Mouse (Mus musculus) forebrain, embryonic 16.5 days (tissue): ENCODE results near the gene Ranbp1. TPM values are rescaled to one million over a fixed set of nuclear protein-coding genes. Genes with fewer than 3 reads are reported as not detected.

Source experiments
- ATAC-seq: fragments of 200-750 bp; cut with Nextera tagmentation; 2 replicates; pipeline ENCODE4 v1.8.0; 2017; ENCODE audit warnings: mild to moderate bottlenecking, moderate library complexity
- H3K27ac ChIP-seq: fragments of 300-500 bp; sonication (generic); 2 replicates; pipeline ENCODE4 v1.5.1; 2014; ENCODE audit warnings: low read length, control low read depth
- H3K27me3 ChIP-seq: fragments of 300-500 bp; sonication (generic); replicated peaks from 2 replicates; pipeline ENCODE4 v1.6.1; 2014; ENCODE audit warnings: low read length; ENCODE audit not compliant: control insufficient read depth, insufficient read depth
- H3K36me3 ChIP-seq: fragments of 300-500 bp; sonication (generic); 2 replicates; pipeline ENCODE4 v1.6.1; 2014; ENCODE audit not compliant: control insufficient read depth, insufficient read depth
- H3K4me1 ChIP-seq: fragments of 300-500 bp; sonication (generic); replicated peaks from 2 replicates; pipeline ENCODE4 v1.6.1; 2014; ENCODE audit warnings: low read length; ENCODE audit not compliant: control insufficient read depth, insufficient read depth
- H3K4me2 ChIP-seq: fragments of 300-500 bp; sonication (generic); 2 replicates; pipeline ENCODE4 v1.6.1; 2014; ENCODE audit warnings: mild to moderate bottlenecking, low read length, control low read depth
- H3K4me3 ChIP-seq: fragments of 300-500 bp; sonication (generic); replicated peaks from 2 replicates; pipeline ENCODE4 v1.5.1; 2014; ENCODE audit warnings: mild to moderate bottlenecking, low read length, control low read depth
- H3K9ac ChIP-seq: fragments of 300-500 bp; sonication (generic); replicated peaks from 2 replicates; pipeline ENCODE4 v1.6.1; 2014; ENCODE audit warnings: low read depth, low read length, control low read depth
- H3K9me3 ChIP-seq: fragments of 300-500 bp; sonication (generic); 2 replicates; pipeline ENCODE4 v1.6.1; 2016; ENCODE audit warnings: low read length; ENCODE audit not compliant: control insufficient read depth
- WGBS: fragments of 180-500 bp; shearing (Covaris S2); extraction: QIAGEN DNeasy Blood & Tissue Kit; methylation state at CpG from one replicate; pipeline ENCODE4 v1.1.7; 2014; 5-methylcytosine and 5-hydroxymethylcytosine counted together
- polyA plus RNA-seq: library from polyadenylated mRNA; unstranded; fragments of >200 nt; fragmentation: Nextera tagmentation; extraction: Ambion mirVana; gene quantifications from 2 replicates; pipeline ENCODE4 v1.2.1, GENCODE M21; 2015

Ranbp1 gene
- polyA plus RNA-seq, 1 experiment from 2014 or later: 370 TPM

DNA sequence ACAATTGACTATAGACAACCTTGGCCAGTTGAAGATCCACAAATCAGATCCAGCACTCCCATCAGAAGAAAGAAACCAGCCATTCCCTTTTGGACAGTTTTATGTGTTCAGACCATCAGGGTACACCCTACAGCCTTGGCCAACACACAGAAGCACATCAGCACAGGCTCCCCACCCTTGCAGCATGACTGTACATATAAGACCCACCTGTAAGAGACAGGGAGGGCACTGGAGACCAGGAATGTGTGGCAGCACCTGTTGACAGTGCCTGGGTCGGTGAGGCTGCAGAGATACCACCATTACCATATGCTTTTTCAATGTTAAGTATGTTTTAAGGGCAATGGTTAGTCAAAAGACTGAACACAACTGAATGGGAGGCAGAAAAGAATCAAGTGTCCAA, 5.3 kb upstream of the Ranbp1 start:
- WGBS: 85% methylated on average over 1 of the region's 1 CpGs

DNA sequence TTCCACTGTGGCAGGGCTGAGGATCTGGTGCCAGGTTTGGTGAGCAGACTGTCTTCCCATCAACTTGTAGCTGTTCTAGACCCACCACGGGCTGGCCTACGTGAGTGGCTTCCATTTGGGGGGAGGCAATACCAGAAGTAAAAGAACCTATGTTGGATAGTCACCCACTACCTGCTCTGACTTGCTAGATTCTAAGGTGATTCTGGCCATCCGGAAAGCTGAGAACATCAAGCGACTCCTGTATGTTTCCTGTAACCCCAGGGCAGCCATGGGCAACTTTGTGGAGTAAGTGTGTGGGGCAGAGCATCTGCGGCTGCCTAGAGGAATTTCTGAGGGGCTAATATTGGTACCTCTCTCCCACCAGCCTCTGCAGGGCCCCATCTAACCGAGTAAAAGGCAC, 4.2 kb upstream of the Ranbp1 start:
- Histone ChIP-seq H3K4me3 (no peak overlapping the region), H3K36me3 (peaks cover 40% of the 10 kb centered on the region), H3K27ac (no peak overlapping the region), H3K4me2 (no peak overlapping the region), H3K4me1 (peaks cover 19% of the 10 kb centered on the region), H3K27me3 (no peaks in the 10 kb centered on the region), H3K9ac (no peak overlapping the region), H3K9me3 (no peaks in the 10 kb centered on the region)
- 90% methylated on average over 6 of the region's 6 CpGs for WGBS
- ATAC-seq: no peak

More for the DNA sequence above, 5.3 kb upstream of the Ranbp1 start:
- no peak overlapping the region for H3K27ac ChIP-seq
- no peak overlapping the region for H3K4me2 ChIP-seq
- H3K4me3 ChIP-seq: no peak overlapping the region
- peaks cover 49% of the 10 kb centered on the region for H3K36me3 ChIP-seq
- peaks cover 19% of the 10 kb centered on the region for H3K4me1 ChIP-seq
- no peaks in the 10 kb centered on the region for H3K9me3 ChIP-seq
- no peak for ATAC-seq
- H3K27me3 ChIP-seq: no peaks in the 10 kb centered on the region
- no peak overlapping the region for H3K9ac ChIP-seq

DNA sequence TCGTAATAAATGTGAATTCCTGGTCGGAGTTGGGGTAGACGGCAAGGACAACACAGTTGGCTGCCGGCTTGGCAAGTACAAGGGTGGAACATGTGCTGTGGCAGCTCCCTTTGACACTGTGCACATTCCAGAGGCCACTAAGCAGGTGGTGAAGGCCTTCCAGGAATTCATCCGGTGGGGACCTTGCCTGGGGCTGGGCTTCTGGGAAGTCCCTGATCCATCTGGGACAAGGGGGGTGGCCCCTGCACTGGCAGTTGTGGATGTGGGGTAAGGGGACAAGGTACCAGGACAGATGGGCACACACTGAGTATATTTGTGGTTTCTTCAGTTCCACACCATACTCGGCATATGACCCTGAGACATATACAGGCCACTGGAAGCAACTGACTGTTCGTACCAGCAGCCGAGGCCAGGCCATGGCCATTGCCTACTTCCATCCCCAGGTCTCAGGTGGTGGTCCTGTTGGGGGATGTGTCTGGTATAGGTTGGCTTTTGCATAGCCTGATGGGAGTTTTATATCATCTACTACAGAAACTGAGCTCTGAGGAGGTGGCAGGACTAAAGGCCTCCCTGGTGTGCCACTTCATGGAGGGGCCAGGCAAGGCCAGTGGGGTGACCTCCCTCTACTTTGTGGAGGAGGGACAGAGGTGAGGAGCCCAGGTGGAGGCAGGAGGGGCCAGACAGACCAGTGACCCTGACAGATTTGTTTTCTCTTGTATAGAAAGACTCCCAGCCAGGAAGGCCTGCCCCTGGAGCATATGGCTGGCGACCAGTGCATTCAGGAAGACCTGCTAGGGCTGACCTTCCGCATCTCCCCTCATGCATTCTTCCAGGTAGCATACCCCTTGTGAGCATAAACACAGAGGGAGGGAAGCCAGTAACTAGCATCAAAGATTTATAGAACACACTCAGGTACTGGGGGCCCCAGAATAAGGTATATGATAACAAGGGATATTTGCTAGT, 2.6 kb upstream of the Ranbp1 start:
- H3K4me3 ChIP-seq: no peak overlapping the region

DNA sequence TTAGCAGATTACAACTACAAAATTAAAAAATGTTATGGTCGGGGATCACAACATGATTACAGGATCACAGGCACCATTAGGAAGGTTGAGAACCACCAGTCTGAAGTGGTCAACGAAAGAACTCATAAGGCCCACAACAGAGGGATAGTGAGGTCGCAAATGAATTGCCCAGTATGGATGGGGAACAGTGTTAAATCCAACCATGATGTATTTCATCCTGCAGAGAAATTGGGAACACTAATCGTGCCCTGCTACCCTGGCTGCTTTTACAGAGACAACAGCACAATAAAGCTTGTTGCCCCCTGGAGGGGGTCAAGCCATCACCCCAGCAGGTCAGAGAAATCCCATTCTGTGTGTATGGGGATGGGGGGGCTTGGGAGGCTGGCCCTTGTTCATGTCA, 1.7 kb upstream of the Ranbp1 start:
- Histone ChIP-seq H3K36me3 (peaks cover 33% of the 10 kb centered on the region), H3K27me3 (no peaks in the 10 kb centered on the region), H3K27ac (no peak overlapping the region), H3K9me3 (no peaks in the 10 kb centered on the region), H3K9ac (peak overlapping the region; percentile 0; the same call in 1 of the 2 replicates), H3K4me3 (peak overlapping the region; percentile 88), H3K4me1 (peaks cover 31% of the 10 kb centered on the region), H3K4me2 (peak overlapping the region; percentile 98)
- ATAC-seq: no peak
- WGBS: 64% methylated on average over 4 of the region's 4 CpGs

More for the DNA sequence above, 2.6 kb upstream of the Ranbp1 start:
- no peaks in the 10 kb centered on the region for H3K27me3 ChIP-seq
- no peaks in the 10 kb centered on the region for H3K9me3 ChIP-seq
- H3K4me2 ChIP-seq: peak overlapping the region; percentile 98; the same call in 1 of the 2 replicates
- peaks cover 30% of the 10 kb centered on the region for H3K36me3 ChIP-seq
- ATAC-seq: no peak
- H3K27ac ChIP-seq: no peak overlapping the region
- WGBS: 69% methylated on average over 10 of the region's 10 CpGs
- peaks cover 31% of the 10 kb centered on the region for H3K4me1 ChIP-seq
- H3K9ac ChIP-seq: 0 out of 2 replicates have a peak overlapping the region, but pooled peaks have one; percentile 6

DNA sequence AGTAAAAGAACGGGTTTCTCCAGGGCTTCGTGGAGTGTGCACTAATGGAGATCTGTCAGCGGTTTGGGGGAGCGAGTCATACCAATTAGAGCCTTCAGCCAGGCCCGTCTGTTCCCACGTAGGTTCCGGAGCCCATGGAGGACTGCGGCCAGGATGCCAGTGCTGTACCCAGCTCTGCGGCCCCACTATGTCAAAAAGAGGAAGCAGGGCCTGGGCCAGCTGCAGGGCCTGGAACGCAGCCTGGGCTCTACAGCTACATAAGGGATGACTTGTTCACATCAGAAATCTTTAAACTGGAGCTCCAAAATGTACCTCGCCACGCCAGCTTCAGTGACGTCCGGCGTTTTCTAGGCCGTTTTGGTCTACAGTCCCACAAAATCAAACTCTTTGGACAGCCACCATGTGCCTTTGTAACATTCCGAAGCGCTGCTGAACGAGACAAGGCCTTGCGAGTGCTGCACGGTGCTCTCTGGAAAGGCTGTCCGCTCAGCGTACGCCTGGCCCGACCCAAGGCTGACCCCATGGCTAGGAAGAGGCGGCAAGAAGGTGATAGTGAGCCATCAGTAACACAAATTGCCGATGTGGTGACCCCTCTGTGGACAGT, 934 bp upstream of the Ranbp1 start:
- peak overlapping the region; percentile 88 for H3K4me3 ChIP-seq
- peaks cover 36% of the 10 kb centered on the region for H3K36me3 ChIP-seq
- H3K9me3 ChIP-seq: no peaks in the 10 kb centered on the region
- H3K27ac ChIP-seq: peak overlapping the region; percentile 92
- no peaks in the 10 kb centered on the region for H3K27me3 ChIP-seq
- peak; percentile 13 for ATAC-seq
- H3K4me2 ChIP-seq: peak overlapping the region; percentile 98
- H3K4me1 ChIP-seq: peaks cover 31% of the 10 kb centered on the region
- peak overlapping the region; percentile 93 for H3K9ac ChIP-seq
- 6% methylated on average over 27 of the region's 27 CpGs for WGBS

DNA sequence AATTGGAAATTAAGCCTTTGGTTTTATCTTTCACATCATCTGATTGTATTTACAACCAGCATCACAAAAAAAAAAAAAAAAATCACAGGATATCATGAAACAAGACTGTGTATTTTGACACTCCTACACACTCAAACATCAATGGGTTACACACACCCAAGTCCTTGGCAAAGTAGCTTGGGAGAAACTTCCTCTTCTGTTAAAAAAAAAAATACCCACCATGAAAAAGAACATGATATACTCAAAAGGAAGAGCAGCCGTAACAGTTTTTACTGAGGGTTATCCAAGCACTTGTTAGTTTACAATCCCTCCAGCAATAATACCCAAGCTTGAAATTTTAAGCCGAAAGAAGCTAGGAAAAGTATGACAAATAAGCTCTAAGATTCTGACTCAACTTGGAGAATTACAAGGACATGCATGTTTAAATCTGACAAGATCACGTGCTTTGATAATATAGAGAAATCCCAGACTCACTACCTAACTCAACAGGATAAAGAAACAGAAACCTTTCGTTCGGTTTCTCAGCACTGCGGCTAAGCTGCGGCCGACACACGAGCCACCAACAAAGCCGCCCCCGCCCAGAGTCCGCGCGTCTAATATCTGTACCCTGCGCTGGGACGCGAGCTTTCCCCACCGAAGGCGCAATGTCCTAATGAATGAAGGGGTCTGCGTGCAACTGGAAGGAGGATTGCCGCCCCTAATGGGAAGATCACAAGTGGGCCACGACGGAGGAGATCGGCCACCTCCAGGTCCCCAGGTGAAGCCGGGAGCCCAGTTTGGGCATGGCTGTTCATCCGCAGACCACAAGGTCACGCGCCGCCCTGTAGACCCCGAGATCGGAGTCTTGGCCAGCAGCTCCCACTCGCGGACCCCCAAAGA, 772 bp downstream of the Ranbp1 start:
- Histone ChIP-seq H3K27me3 (no peaks in the 10 kb centered on the region), H3K4me1 (peaks cover 31% of the 10 kb centered on the region), H3K4me2 (peak overlapping the region; percentile 80), H3K4me3 (peak overlapping the region; percentile 88), H3K27ac (peak overlapping the region; percentile 92), H3K9me3 (no peaks in the 10 kb centered on the region), H3K9ac (peak overlapping the region; percentile 86), H3K36me3 (peaks cover 30% of the 10 kb centered on the region)
- ATAC-seq: peak; percentile 1; the same call in 1 of the 2 replicates
- under 1% methylated on average over 33 of the region's 33 CpGs for WGBS

DNA sequence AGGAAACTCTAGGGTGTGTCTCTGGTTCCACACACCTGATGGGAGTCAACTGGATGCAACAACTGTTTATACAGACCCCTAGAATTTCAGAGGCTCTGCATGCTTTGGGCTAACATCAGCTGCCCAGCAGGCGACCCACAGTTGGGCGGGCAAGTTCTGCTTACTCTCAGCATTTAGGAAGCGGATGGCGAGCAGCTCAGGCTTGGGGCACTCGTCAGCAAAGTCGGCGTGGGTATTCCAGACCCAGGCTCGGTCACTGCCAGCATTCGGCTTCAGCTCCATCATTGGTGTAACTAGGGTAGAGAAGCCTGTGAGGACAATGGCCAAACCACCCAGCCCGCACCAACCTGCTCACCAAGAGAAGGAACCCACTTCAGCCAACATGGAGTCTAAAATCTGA, 7.0 kb downstream of the Ranbp1 start:
- no peak overlapping the region for H3K4me2 ChIP-seq
- no peak for ATAC-seq

DNA sequence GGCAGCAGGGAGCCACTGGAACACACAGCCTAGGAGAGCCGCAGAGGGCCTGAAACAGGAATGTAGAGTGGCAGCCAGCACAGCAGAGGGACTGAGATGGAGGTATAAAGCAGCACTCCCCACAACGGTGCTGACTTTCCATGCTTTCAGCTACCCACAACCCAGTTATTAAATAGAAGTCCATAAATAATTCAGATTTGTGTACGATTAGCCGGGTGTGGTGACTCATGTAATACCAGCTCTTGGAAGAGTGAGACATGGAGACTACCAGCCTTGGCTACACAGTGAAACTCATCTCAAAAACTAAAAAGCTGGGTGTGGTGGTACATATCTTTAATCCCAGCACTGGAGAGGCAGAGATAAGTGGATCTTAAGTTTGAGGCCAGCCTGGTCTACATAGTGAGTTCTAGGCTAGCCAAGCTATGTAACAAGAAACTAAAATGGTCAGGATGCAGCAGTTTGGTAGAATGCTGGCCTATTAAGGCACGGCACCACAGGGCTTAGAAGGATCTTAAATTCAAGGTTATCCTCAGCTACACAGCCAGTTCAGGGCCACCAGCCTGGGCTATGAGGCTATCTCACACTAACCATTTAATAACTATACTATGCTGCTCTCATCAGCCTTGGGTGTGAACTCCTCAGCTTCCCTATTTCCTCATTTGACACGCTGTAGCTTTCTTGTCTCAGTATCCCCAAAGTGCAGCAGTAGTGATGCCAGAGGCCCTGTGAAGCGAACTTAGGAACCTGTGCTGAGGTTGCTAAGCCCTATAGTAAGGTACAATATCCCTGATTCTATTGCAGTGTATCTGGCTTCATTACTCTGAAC, 11.6 kb downstream of the Ranbp1 start:
- 76% methylated on average over 7 of the region's 7 CpGs for WGBS
- Histone ChIP-seq H3K4me1 (peaks cover 20% of the 10 kb centered on the region), H3K27me3 (no peaks in the 10 kb centered on the region), H3K4me3 (no peak overlapping the region), H3K9ac (no peak overlapping the region), H3K9me3 (no peaks in the 10 kb centered on the region), H3K36me3 (peaks cover 9% of the 10 kb centered on the region; the same call in 1 of the 2 replicates), H3K27ac (no peak overlapping the region), H3K4me2 (no peak overlapping the region)
- ATAC-seq: no peak

More for the DNA sequence above, 7.0 kb downstream of the Ranbp1 start:
- Histone ChIP-seq H3K9me3 (no peaks in the 10 kb centered on the region), H3K4me1 (peaks cover 2% of the 10 kb centered on the region), H3K9ac (no peak overlapping the region), H3K27me3 (no peaks in the 10 kb centered on the region), H3K27ac (no peak overlapping the region), H3K4me3 (no peak overlapping the region), H3K36me3 (peaks cover 33% of the 10 kb centered on the region)
- 95% methylated on average over 10 of the region's 10 CpGs for whole genome bisulfite sequencing
